Comparison of ENCODE assay signal across 10 mouse cellular contexts in genomic region chr16:44671551-44672421, GRCm38 (mm10). TPM values are rescaled to one million over a fixed set of nuclear protein-coding genes. Genes with fewer than 3 reads are reported as not detected.
DNase-seq lines count a peak whose midpoint lies in the region; ATAC-seq and TF ChIP-seq lines count a peak whose summit lies in the region.
"Had no signal": no experiment of that assay in that cellular context is flagged by ENCODE, and none has a peak within 500 bp of the region (broad histone marks: within the 10 kb centered on the region; RNA-seq: fewer than 3 reads in every experiment).

No protein-coding gene starts in this region.

- H3K9me3 ChIP-seq in kidney, postnatal 0 days (replicated peaks; ENCODE audit: low read length), result no peaks in the 10 kb centered on the region
- no peaks in the 10 kb centered on the region for H3K9me3 ChIP-seq in embryonic facial prominence, embryonic 15.5 days (replicated peaks)
- no peaks in the 10 kb centered on the region for H3K9me3 ChIP-seq in intestine, postnatal 0 days (ENCODE audit: control insufficient read depth)
- no peaks in the 10 kb centered on the region for H3K9me3 ChIP-seq in neural tube, embryonic 14.5 days (ENCODE audit: control insufficient read depth, low read length)

- H3K27ac ChIP-seq in kidney, postnatal 0 days, result peak overlapping the region; percentile 62
- H3K27ac ChIP-seq in embryonic facial prominence, embryonic 15.5 days (replicated peaks), result peak overlapping the region; percentile 80
- H3K27ac ChIP-seq in intestine, postnatal 0 days (ENCODE audit: low read depth, low read length), result no peak overlapping the region
- peak overlapping the region; percentile 64 for H3K27ac ChIP-seq in neural tube, embryonic 14.5 days (ENCODE audit: low read depth, low read length)

- DNase-seq in kidney, postnatal 0 days (ENCODE audit: low spot score), result peak; percentile 50
- DNase-seq in kidney, postnatal 10 days, result no peak
- DNase-seq in thymus, postnatal 25 days, result no peak
- DNase-seq in ovary, adult 18-20 months (ENCODE audit: low spot score), result no peak
- DNase-seq in layer of hippocampus, postnatal 36 days, result no peak
- DNase-seq: cerebellum, adult 9-10 months; right cerebral cortex, postnatal 4 days had no signal

- H3K4me1 ChIP-seq in kidney, postnatal 0 days (replicated peaks; ENCODE audit: insufficient read depth, low read length), result peaks cover 5% of the 10 kb centered on the region
- peaks cover 25% of the 10 kb centered on the region for H3K4me1 ChIP-seq in embryonic facial prominence, embryonic 15.5 days
- peaks cover 4% of the 10 kb centered on the region; the same call in 1 of the 2 replicates for H3K4me1 ChIP-seq in intestine, postnatal 0 days (replicated peaks; ENCODE audit: control insufficient read depth, insufficient read depth, low read length)
- H3K4me1 ChIP-seq in neural tube, embryonic 14.5 days (ENCODE audit: control insufficient read depth, insufficient read depth, low read length), result peaks cover 6% of the 10 kb centered on the region; the same call in 1 of the 2 replicates

- TF ChIP-seq CTCF in kidney, postnatal 0 days (IDR thresholded peaks at IDR 0.05; ENCODE audit: low read depth), result no peak
- no peak for TF ChIP-seq CTCF in intestine, postnatal 0 days (IDR thresholded peaks at IDR 0.05; ENCODE audit: low read depth)

- peak overlapping the region; percentile 42; the same call in 1 of the 2 replicates for H3K4me2 ChIP-seq in kidney, postnatal 0 days (ENCODE audit: low read length)
- peak overlapping the region; percentile 32; the same call in 1 of the 2 replicates for H3K4me2 ChIP-seq in embryonic facial prominence, embryonic 15.5 days (replicated peaks)
- peak overlapping the region; percentile 43 for H3K4me2 ChIP-seq in intestine, postnatal 0 days (replicated peaks; ENCODE audit: low read depth)
- no peak overlapping the region for H3K4me2 ChIP-seq in neural tube, embryonic 14.5 days (ENCODE audit: low read depth, low read length)

- H3K27me3 ChIP-seq in kidney, postnatal 0 days (ENCODE audit: insufficient read depth, low read length), result no peaks in the 10 kb centered on the region
- H3K27me3 ChIP-seq in embryonic facial prominence, embryonic 15.5 days, result no peaks in the 10 kb centered on the region
- no peaks in the 10 kb centered on the region for H3K27me3 ChIP-seq in intestine, postnatal 0 days (replicated peaks; ENCODE audit: control insufficient read depth, insufficient read depth, low read length)
- no peaks in the 10 kb centered on the region for H3K27me3 ChIP-seq in neural tube, embryonic 14.5 days (ENCODE audit: control insufficient read depth, insufficient read depth, low read length)

- H3K36me3 ChIP-seq in kidney, postnatal 0 days (ENCODE audit: insufficient read depth, low read length), result no peaks in the 10 kb centered on the region
- H3K36me3 ChIP-seq in embryonic facial prominence, embryonic 15.5 days, result no peaks in the 10 kb centered on the region
- no peaks in the 10 kb centered on the region for H3K36me3 ChIP-seq in intestine, postnatal 0 days (ENCODE audit: control insufficient read depth, insufficient read depth)
- no peaks in the 10 kb centered on the region for H3K36me3 ChIP-seq in neural tube, embryonic 14.5 days (ENCODE audit: control insufficient read depth, insufficient read depth, low read length)

- no peak; the same call in 1 of the 2 replicates for ATAC-seq in kidney, postnatal 0 days (replicated peaks; ENCODE audit: low FRiP score, low read depth)
- peak; percentile 30 for ATAC-seq in embryonic facial prominence, embryonic 15.5 days (ENCODE audit: insufficient number of reproducible peaks, low FRiP score, low TSS enrichment, low read depth)
- no peak for ATAC-seq in intestine, postnatal 0 days
- ATAC-seq in neural tube, embryonic 14.5 days (ENCODE audit: low read depth), result peak; percentile 83

- WGBS in kidney, postnatal 0 days, result 25% methylated on average over 22 of the region's 22 CpGs
- 19% methylated on average over 22 of the region's 22 CpGs for WGBS in embryonic facial prominence, embryonic 15.5 days
- 50% methylated on average over 22 of the region's 22 CpGs for WGBS in intestine, postnatal 0 days
- 6% methylated on average over 22 of the region's 22 CpGs for WGBS in neural tube, embryonic 14.5 days

- no peak overlapping the region for H3K4me3 ChIP-seq in kidney, postnatal 0 days (replicated peaks; ENCODE audit: low read depth, low read length)
- no peak overlapping the region for H3K4me3 ChIP-seq in embryonic facial prominence, embryonic 15.5 days (replicated peaks)
- no peak overlapping the region for H3K4me3 ChIP-seq in intestine, postnatal 0 days (ENCODE audit: low read depth, low read length)
- H3K4me3 ChIP-seq in neural tube, embryonic 14.5 days (ENCODE audit: low read depth, low read length), result no peak overlapping the region

- H3K9ac ChIP-seq in kidney, postnatal 0 days (ENCODE audit: low read depth, low read length), result no peak overlapping the region
- no peak overlapping the region for H3K9ac ChIP-seq in embryonic facial prominence, embryonic 15.5 days
- H3K9ac ChIP-seq in intestine, postnatal 0 days (ENCODE audit: low read depth, low read length), result no peak overlapping the region
- no peak overlapping the region for H3K9ac ChIP-seq in neural tube, embryonic 14.5 days (replicated peaks; ENCODE audit: low read depth, low read length)

RNA-seq across cellular contexts. Expression of gene Nepro, which starts 52.3 kb away (rescaled TPM):
- 5.1 and 5.3 TPM in 2 replicates for polyA plus RNA-seq in kidney, postnatal 0 days (2015; fragmentation: Nextera tagmentation; extraction: Ambion mirVana)
- 7.3 and 7.9 TPM in 2 replicates for polyA plus RNA-seq in embryonic facial prominence, embryonic 15.5 days (2015; fragmentation: Nextera tagmentation; extraction: Ambion mirVana)
- 2.2 and 2.3 TPM in 2 replicates for polyA plus RNA-seq in intestine, postnatal 0 days (2015; fragmentation: Nextera tagmentation; extraction: Ambion mirVana)
- polyA plus RNA-seq in neural tube, embryonic 14.5 days (2014; fragmentation: Nextera tagmentation; extraction: Ambion mirVana), result 5.4 and 6.1 TPM in 2 replicates
- total RNA-seq in layer of hippocampus, postnatal 36 days (2021), result 1 to 10 TPM; 5.4 to 6.0 TPM

Comparison
In these comparisons a context has a peak if more than half of its experiments do, and no peak if none do; other contexts are left out.
1. ATAC-seq: peak in embryonic facial prominence, embryonic 15.5 days (single experiment) and neural tube, embryonic 14.5 days (single experiment); none in kidney, postnatal 0 days (single experiment) and intestine, postnatal 0 days (single experiment).